Mouse (Mus musculus): ENCODE results near the gene Zc3h10. TPM values are rescaled to one million over a fixed set of nuclear protein-coding genes. Genes with fewer than 3 reads are reported as not detected.

Gene Zc3h10
- polyA plus RNA-seq (2015; fragmentation: Nextera tagmentation; extraction: Ambion mirVana): 13.6 and 15.3 TPM in 2 replicates

DNA sequence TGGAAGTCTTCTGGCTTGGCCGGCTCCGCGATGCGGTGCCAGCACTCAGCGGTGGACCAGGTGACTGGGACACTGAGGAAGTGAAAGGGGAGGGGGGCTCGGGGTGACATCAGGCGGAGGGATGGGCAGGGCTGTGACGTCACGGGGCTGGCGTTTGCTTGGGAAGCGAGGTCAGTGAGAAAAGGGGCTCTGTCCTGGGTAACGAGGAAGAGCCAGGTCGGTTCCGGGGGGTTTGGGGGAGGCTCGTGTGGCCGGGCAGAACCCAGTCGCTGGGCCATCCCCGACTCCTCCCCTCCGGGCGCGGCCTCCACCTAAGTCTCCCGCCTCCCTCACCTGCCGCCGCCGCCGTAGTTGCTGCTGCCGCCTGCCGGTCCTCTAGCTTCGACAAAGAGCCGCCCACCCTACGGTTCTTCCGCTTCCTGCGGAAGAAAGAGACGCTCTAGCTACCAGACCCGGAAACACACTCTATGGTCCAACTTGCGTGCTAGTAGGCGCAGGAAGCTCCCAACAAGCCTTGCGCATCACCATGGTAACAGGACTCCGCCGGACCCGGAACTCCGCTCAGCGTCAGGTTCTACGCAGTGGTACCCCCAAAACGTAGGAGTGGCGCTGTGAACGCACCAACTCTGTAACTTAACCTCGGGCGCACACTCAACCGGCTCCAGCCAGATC is at the start of gene Zc3h10:
Gene Zc3h10, minus strand, starts transcription at position 414 of the 672 bp plus-strand sequence.
- Histone ChIP-seq H3K4me3 (ENCODE audit: low read depth, low read length) (peak within 1 kb of the TSS; percentile 66), H3K4me2 (replicated peaks; ENCODE audit: low read depth, low read length) (peak within 1 kb of the TSS; percentile 60), H3K9ac (replicated peaks; ENCODE audit: low read depth) (peak within 1 kb of the TSS; percentile 87), H3K36me3 (ENCODE audit: insufficient read depth, low read length) (peaks cover 23% of the 10 kb centered on the region; the same call in 1 of the 2 replicates), H3K27me3 (replicated peaks; ENCODE audit: insufficient read depth, low read length) (no peaks in the 10 kb centered on the region), H3K9me3 (ENCODE audit: low read length) (no peaks in the 10 kb centered on the region), H3K27ac (ENCODE audit: low read length) (peak within 1 kb of the TSS; percentile 96), H3K4me1 (ENCODE audit: insufficient read depth, low read depth, low read length) (no peaks in the 10 kb centered on the region; the same call in 1 of the 2 replicates)
- WGBS: under 1% methylated on average over 44 of the region's 50 CpGs
- TF ChIP-seq EP300 (IDR thresholded peaks at IDR 0.05) (peak; percentile 67; the same call in 1 of the 2 replicates), CTCF (IDR thresholded peaks at IDR 0.05) (peak; percentile 71)
- DNase-seq (ENCODE audit: low spot score) (peak; percentile 100), ATAC-seq (peak; percentile 87)

DNA sequence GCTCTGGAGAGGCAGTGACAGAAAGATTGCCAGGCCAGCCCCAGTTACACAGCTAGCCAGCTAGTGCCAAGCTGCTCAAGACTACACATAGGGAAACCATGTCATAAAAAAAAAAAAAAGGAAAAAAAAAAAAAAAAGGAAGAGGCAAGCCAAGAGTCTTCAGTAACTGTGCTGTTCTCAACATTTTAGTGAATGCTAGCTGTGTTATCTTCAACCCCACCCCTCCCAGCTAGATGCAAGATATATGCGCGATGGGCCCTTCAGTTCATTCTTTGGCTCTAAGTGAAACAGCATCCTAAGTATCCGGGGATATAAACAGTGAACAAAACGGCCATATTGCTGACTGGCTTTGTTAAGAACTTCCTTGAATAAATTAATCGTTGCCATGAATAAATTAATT is 45.2 kb upstream of the Zc3h10 start:
- no peaks in the 10 kb centered on the region; the same call in 1 of the 2 replicates for H3K27me3 ChIP-seq (replicated peaks; ENCODE audit: insufficient read depth, low read length)
- H3K4me2 ChIP-seq (replicated peaks; ENCODE audit: low read depth, low read length): no peak overlapping the region
- ATAC-seq (no peak), DNase-seq (ENCODE audit: low spot score) (no peak)
- H3K9ac ChIP-seq (replicated peaks; ENCODE audit: low read depth): no peak overlapping the region
- no peak overlapping the region for H3K4me3 ChIP-seq (ENCODE audit: low read depth, low read length)
- no peaks in the 10 kb centered on the region for H3K36me3 ChIP-seq (ENCODE audit: insufficient read depth, low read length)
- no peak overlapping the region for H3K27ac ChIP-seq (ENCODE audit: low read length)
- no peaks in the 10 kb centered on the region for H3K9me3 ChIP-seq (ENCODE audit: low read length)
- TF ChIP-seq CTCF (IDR thresholded peaks at IDR 0.05) (no peak), EP300 (IDR thresholded peaks at IDR 0.05) (no peak)
- 75% methylated on average over 5 of the region's 5 CpGs for WGBS
- no peaks in the 10 kb centered on the region for H3K4me1 ChIP-seq (ENCODE audit: insufficient read depth, low read depth, low read length)

DNA sequence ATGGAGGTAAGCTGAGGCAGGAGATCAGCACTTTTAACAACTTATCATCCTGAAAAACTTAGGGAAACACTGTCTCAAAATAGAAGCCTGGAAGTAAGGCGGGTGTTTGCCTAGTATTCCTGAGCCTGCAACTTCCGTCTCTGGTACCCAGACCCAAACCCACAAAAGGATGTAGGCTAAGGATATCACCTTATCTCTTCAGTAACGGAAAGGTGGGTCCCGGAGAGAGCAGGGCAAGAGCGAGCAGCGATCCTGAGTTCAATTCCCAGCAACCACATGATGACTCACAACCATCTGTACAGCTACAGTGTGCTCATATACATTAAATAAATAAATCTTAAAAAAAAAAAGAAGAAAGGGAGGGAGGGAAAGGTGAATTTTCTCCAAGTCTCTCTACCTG is 43.9 kb upstream of the Zc3h10 start:
- no peak overlapping the region for H3K9ac ChIP-seq (replicated peaks; ENCODE audit: low read depth)
- H3K4me2 ChIP-seq (replicated peaks; ENCODE audit: low read depth, low read length): no peak overlapping the region
- H3K9me3 ChIP-seq (ENCODE audit: low read length): no peaks in the 10 kb centered on the region
- H3K27me3 ChIP-seq (replicated peaks; ENCODE audit: insufficient read depth, low read length): no peaks in the 10 kb centered on the region; the same call in 1 of the 2 replicates
- DNase-seq (ENCODE audit: low spot score) (no peak), ATAC-seq (no peak)
- TF ChIP-seq CTCF (IDR thresholded peaks at IDR 0.05): no peak
- WGBS: 75% methylated on average over 6 of the region's 6 CpGs
- H3K4me1 ChIP-seq (ENCODE audit: insufficient read depth, low read depth, low read length): no peaks in the 10 kb centered on the region
- H3K4me3 ChIP-seq (ENCODE audit: low read depth, low read length): no peak overlapping the region
- no peak overlapping the region for H3K27ac ChIP-seq (ENCODE audit: low read length)
- H3K36me3 ChIP-seq (ENCODE audit: insufficient read depth, low read length): no peaks in the 10 kb centered on the region

DNA sequence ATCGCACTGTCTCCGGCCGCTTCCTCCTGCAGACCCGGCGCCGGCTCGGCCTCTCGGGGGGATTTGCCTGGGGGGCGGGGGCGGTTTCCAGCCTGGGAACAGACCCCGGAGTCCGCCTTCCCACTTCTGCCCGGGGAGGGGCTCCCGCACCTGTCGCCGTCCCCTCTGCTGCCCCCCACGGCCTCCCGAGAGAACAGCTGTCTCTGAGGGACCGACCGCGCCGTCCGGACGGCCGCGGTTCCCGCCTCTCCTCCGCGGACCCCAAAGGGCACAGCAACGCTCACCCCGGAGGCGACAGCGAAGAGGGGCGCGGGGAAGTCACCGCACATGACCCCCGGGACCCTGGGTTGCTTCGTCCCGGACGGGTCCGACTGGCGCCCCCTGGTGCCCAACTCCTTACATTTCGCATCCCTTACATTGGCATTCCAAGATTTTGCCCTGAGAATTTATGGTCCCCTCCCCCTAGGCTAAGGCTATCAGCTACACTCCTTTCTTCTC is 42.7 kb upstream of the Zc3h10 start:
- DNase-seq (ENCODE audit: low spot score): peak; percentile 85
- no peaks in the 10 kb centered on the region for H3K4me1 ChIP-seq (ENCODE audit: insufficient read depth, low read depth, low read length)
- peak overlapping the region; percentile 98 for H3K4me2 ChIP-seq (replicated peaks; ENCODE audit: low read depth, low read length)
- peak overlapping the region; percentile 97 for H3K27ac ChIP-seq (ENCODE audit: low read length)
- peak overlapping the region; percentile 51 for H3K9ac ChIP-seq (replicated peaks; ENCODE audit: low read depth)
- ATAC-seq: peak; percentile 20
- no peaks in the 10 kb centered on the region for H3K36me3 ChIP-seq (ENCODE audit: insufficient read depth, low read length)
- TF ChIP-seq EP300 (IDR thresholded peaks at IDR 0.05): no peak
- peak; percentile 80 for TF ChIP-seq CTCF (IDR thresholded peaks at IDR 0.05)
- WGBS: under 1% methylated on average over 27 of the region's 43 CpGs
- no peaks in the 10 kb centered on the region; the same call in 1 of the 2 replicates for H3K27me3 ChIP-seq (replicated peaks; ENCODE audit: insufficient read depth, low read length)
- peak overlapping the region; percentile 63 for H3K4me3 ChIP-seq (ENCODE audit: low read depth, low read length)
- no peaks in the 10 kb centered on the region for H3K9me3 ChIP-seq (ENCODE audit: low read length)

- Histone ChIP-seq H3K4me2 (replicated peaks; ENCODE audit: low read depth, low read length) (peak within 1 kb of the TSS; percentile 98), H3K4me1 (ENCODE audit: insufficient read depth, low read depth, low read length) (no peaks in the 10 kb centered on the region), H3K36me3 (ENCODE audit: insufficient read depth, low read length) (no peaks in the 10 kb centered on the region), H3K4me3 (ENCODE audit: low read depth, low read length) (peak within 1 kb of the TSS; percentile 63), H3K9me3 (ENCODE audit: low read length) (no peaks in the 10 kb centered on the region), H3K27me3 (replicated peaks; ENCODE audit: insufficient read depth, low read length) (no peaks in the 10 kb centered on the region; the same call in 1 of the 2 replicates), H3K9ac (replicated peaks; ENCODE audit: low read depth) (peak within 1 kb of the TSS; percentile 62), H3K27ac (ENCODE audit: low read length) (peak within 1 kb of the TSS; percentile 97)
- DNase-seq (ENCODE audit: low spot score) (peak; percentile 89), ATAC-seq (peak; percentile 84)
- no peak for TF ChIP-seq CTCF (IDR thresholded peaks at IDR 0.05)
- TF ChIP-seq EP300 (IDR thresholded peaks at IDR 0.05): peak; percentile 74
- WGBS: under 1% methylated on average over 41 of the region's 43 CpGs
Measured at GRCm38 (mm10) chr10:128589464-128590192, 42.1 kb upstream of the Zc3h10 start, which contains the start of gene Erbb3. Gene Erbb3 (minus strand): TSS chr10:128589652.

Measured in lung, postnatal 0 days (tissue).